Mouse (Mus musculus): ENCODE measurements around the gene Jmjd1c. TPM values are rescaled to one million over a fixed set of nuclear protein-coding genes. Genes with fewer than 3 reads are reported as not detected.

Jmjd1c gene
- total and polyA plus RNA-seq, 2 experiments: 5.7 to 44.8 TPM

- H3K27me3 ChIP-seq (ENCODE audit: control insufficient read depth, insufficient read depth, low read length): no peaks in the 10 kb centered on the region
- peak; percentile 63 for DNase-seq (ENCODE audit: extremely low read depth, low read depth, low spot score)
- no peak overlapping the region for H3K4me3 ChIP-seq (ENCODE audit: insufficient read depth, low read depth, low read length)
- TF ChIP-seq POLR2A (IDR thresholded peaks at IDR 0.05; ENCODE audit: extremely low read depth, insufficient read depth, low read length): no peak
- TF ChIP-seq CTCF (IDR thresholded peaks at IDR 0.05; ENCODE audit: low read depth, low read length): no peak
- H3K4me1 ChIP-seq (ENCODE audit: control insufficient read depth, insufficient read depth, low read length): peaks cover 23% of the 10 kb centered on the region
- peaks cover 16% of the 10 kb centered on the region for H3K36me3 ChIP-seq (ENCODE audit: control insufficient read depth, insufficient read depth, low read length)
- H3K27ac ChIP-seq (replicated peaks; ENCODE audit: insufficient read depth, low read depth, low read length): no peak overlapping the region
- H3K9ac ChIP-seq (ENCODE audit: low read depth, low read length): no peak overlapping the region
- 7% methylated on average over 1 of the region's 1 CpGs for WGBS
- peaks cover 20% of the 10 kb centered on the region; the same call in 1 of the 2 replicates for H3K79me2 ChIP-seq (ENCODE audit: control insufficient read depth, insufficient read depth, low read length)
Observed at GRCm38 (mm10) chr10:67213720-67214119, 117.8 kb downstream of the Jmjd1c start.

- no peak overlapping the region for H3K27ac ChIP-seq (replicated peaks; ENCODE audit: insufficient read depth, low read depth, low read length)
- H3K4me1 ChIP-seq (ENCODE audit: control insufficient read depth, insufficient read depth, low read length): peaks cover 18% of the 10 kb centered on the region
- H3K27me3 ChIP-seq (ENCODE audit: control insufficient read depth, insufficient read depth, low read length): no peaks in the 10 kb centered on the region
- H3K4me3 ChIP-seq (ENCODE audit: insufficient read depth, low read depth, low read length): no peak overlapping the region
- 78% methylated on average over 4 of the region's 4 CpGs for WGBS
- no peak for DNase-seq (ENCODE audit: extremely low read depth, low read depth, low spot score)
- TF ChIP-seq POLR2A (IDR thresholded peaks at IDR 0.05; ENCODE audit: extremely low read depth, insufficient read depth, low read length) (no peak), CTCF (IDR thresholded peaks at IDR 0.05; ENCODE audit: low read depth, low read length) (no peak)
- H3K36me3 ChIP-seq (ENCODE audit: control insufficient read depth, insufficient read depth, low read length): peaks cover 30% of the 10 kb centered on the region
- peaks cover 26% of the 10 kb centered on the region for H3K79me2 ChIP-seq (ENCODE audit: control insufficient read depth, insufficient read depth, low read length)
- H3K9ac ChIP-seq (ENCODE audit: low read depth, low read length): no peak overlapping the region
Observed at GRCm38 (mm10) chr10:67215133-67215532, 119.2 kb downstream of the Jmjd1c start.

GRCm38 (mm10) chr10:67216872-67217271 lies 120.9 kb downstream of the Jmjd1c start:
- Histone ChIP-seq H3K27me3 (ENCODE audit: control insufficient read depth, insufficient read depth, low read length) (no peaks in the 10 kb centered on the region), H3K9ac (ENCODE audit: low read depth, low read length) (no peak overlapping the region), H3K79me2 (ENCODE audit: control insufficient read depth, insufficient read depth, low read length) (peaks cover 24% of the 10 kb centered on the region), H3K36me3 (ENCODE audit: control insufficient read depth, insufficient read depth, low read length) (peaks cover 43% of the 10 kb centered on the region), H3K27ac (replicated peaks; ENCODE audit: insufficient read depth, low read depth, low read length) (no peak overlapping the region), H3K4me1 (ENCODE audit: control insufficient read depth, insufficient read depth, low read length) (peaks cover 14% of the 10 kb centered on the region), H3K4me3 (ENCODE audit: insufficient read depth, low read depth, low read length) (no peak overlapping the region)
- DNase-seq (ENCODE audit: extremely low read depth, low read depth, low spot score): peak; percentile 32
- TF ChIP-seq CTCF (IDR thresholded peaks at IDR 0.05; ENCODE audit: low read depth, low read length): 0 out of 2 replicates have a peak, but pooled peaks have one; percentile 33
- TF ChIP-seq POLR2A (IDR thresholded peaks at IDR 0.05; ENCODE audit: extremely low read depth, insufficient read depth, low read length): no peak
- 47% methylated on average over 3 of the region's 3 CpGs for WGBS

- TF ChIP-seq CTCF (IDR thresholded peaks at IDR 0.05; ENCODE audit: low read depth, low read length) (no peak), POLR2A (IDR thresholded peaks at IDR 0.05; ENCODE audit: extremely low read depth, insufficient read depth, low read length) (no peak)
- WGBS: 95% methylated on average over 18 of the region's 18 CpGs
- no peaks in the 10 kb centered on the region for H3K27me3 ChIP-seq (ENCODE audit: control insufficient read depth, insufficient read depth, low read length)
- peaks cover 7% of the 10 kb centered on the region; the same call in 1 of the 2 replicates for H3K4me1 ChIP-seq (ENCODE audit: control insufficient read depth, insufficient read depth, low read length)
- H3K79me2 ChIP-seq (ENCODE audit: control insufficient read depth, insufficient read depth, low read length): peaks cover 16% of the 10 kb centered on the region
- no peak overlapping the region for H3K4me3 ChIP-seq (ENCODE audit: insufficient read depth, low read depth, low read length)
- no peak for DNase-seq (ENCODE audit: extremely low read depth, low read depth, low spot score)
- H3K36me3 ChIP-seq (ENCODE audit: control insufficient read depth, insufficient read depth, low read length): peaks cover 48% of the 10 kb centered on the region
- no peak overlapping the region for H3K27ac ChIP-seq (replicated peaks; ENCODE audit: insufficient read depth, low read depth, low read length)
- no peak overlapping the region for H3K9ac ChIP-seq (ENCODE audit: low read depth, low read length)
Observed at GRCm38 (mm10) chr10:67218873-67219565, 123.1 kb downstream of the Jmjd1c start.

GRCm38 (mm10) chr10:67220251-67220650 lies 124.3 kb downstream of the Jmjd1c start:
- no peak for TF ChIP-seq POLR2A (IDR thresholded peaks at IDR 0.05; ENCODE audit: extremely low read depth, insufficient read depth, low read length)
- no peak for TF ChIP-seq CTCF (IDR thresholded peaks at IDR 0.05; ENCODE audit: low read depth, low read length)
- H3K27ac ChIP-seq (replicated peaks; ENCODE audit: insufficient read depth, low read depth, low read length): no peak overlapping the region
- H3K9ac ChIP-seq (ENCODE audit: low read depth, low read length): no peak overlapping the region
- peaks cover 55% of the 10 kb centered on the region for H3K36me3 ChIP-seq (ENCODE audit: control insufficient read depth, insufficient read depth, low read length)
- peak; percentile 52 for DNase-seq (ENCODE audit: extremely low read depth, low read depth, low spot score)
- peaks cover 12% of the 10 kb centered on the region for H3K79me2 ChIP-seq (ENCODE audit: control insufficient read depth, insufficient read depth, low read length)
- H3K27me3 ChIP-seq (ENCODE audit: control insufficient read depth, insufficient read depth, low read length): no peaks in the 10 kb centered on the region
- no peak overlapping the region for H3K4me3 ChIP-seq (ENCODE audit: insufficient read depth, low read depth, low read length)
- peaks cover 5% of the 10 kb centered on the region for H3K4me1 ChIP-seq (ENCODE audit: control insufficient read depth, insufficient read depth, low read length)
- WGBS: 44% methylated on average over 4 of the region's 4 CpGs

GRCm38 (mm10) chr10:67221284-67221683 lies 125.4 kb downstream of the Jmjd1c start:
- no peak for TF ChIP-seq CTCF (IDR thresholded peaks at IDR 0.05; ENCODE audit: low read depth, low read length)
- Histone ChIP-seq H3K79me2 (ENCODE audit: control insufficient read depth, insufficient read depth, low read length) (peaks cover 12% of the 10 kb centered on the region), H3K36me3 (ENCODE audit: control insufficient read depth, insufficient read depth, low read length) (peaks cover 53% of the 10 kb centered on the region), H3K9ac (ENCODE audit: low read depth, low read length) (no peak overlapping the region), H3K4me3 (ENCODE audit: insufficient read depth, low read depth, low read length) (no peak overlapping the region), H3K27ac (replicated peaks; ENCODE audit: insufficient read depth, low read depth, low read length) (no peak overlapping the region), H3K27me3 (ENCODE audit: control insufficient read depth, insufficient read depth, low read length) (no peaks in the 10 kb centered on the region), H3K4me1 (ENCODE audit: control insufficient read depth, insufficient read depth, low read length) (peaks cover 14% of the 10 kb centered on the region)
- WGBS: 82% methylated on average over 5 of the region's 5 CpGs
- no peak for DNase-seq (ENCODE audit: extremely low read depth, low read depth, low spot score)
